Mouse (Mus musculus): ENCODE measurements around the gene Sipa1l3.

DNA sequence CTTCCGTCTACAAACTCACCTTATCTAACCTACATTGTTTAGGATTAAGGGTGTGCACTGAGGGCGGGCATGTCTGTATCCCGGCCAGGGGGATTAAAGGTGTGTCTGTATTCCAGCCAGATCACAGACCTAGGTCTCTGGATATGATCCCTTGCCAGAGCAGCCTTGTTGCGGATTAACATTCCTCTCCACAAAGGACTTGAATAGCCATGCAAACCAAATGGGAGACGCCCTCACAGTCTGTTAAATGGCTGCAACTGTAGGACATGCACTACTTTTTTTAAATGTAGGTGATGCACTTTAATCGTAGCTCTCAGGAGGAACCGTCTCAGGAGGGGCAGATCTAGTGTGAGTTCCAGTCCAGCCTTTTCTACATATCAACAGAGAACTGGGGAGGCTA lies 63.5 kb downstream of the Sipa1l3 start:
- TF ChIP-seq CTCF (IDR thresholded peaks at IDR 0.05; ENCODE audit: extremely low read depth, insufficient read depth, insufficient read length, insufficient replicate concordance) (no peak), POLR2A (IDR thresholded peaks at IDR 0.05; ENCODE audit: low read depth, low read length) (no peak)

All from spleen, adult 2 months (tissue).